Mouse (Mus musculus) E14TG2a.4 (cell line): ENCODE measurements at regions not wholly inside any gene's neighbourhood (a gene's known extent, or its start where the extent isn't known, plus 50 kb on each side); places are given as distances from the start of the nearest gene placed in this dataset.

Experiments
- H3K27me3 ChIP-seq: 2 replicates; pipeline ENCODE4 v1.6.1; 2014; ENCODE audit warnings: low read length, control low read depth; ENCODE audit not compliant: insufficient read depth
- H3K36me3 ChIP-seq: 2 replicates; pipeline ENCODE4 v1.6.1; 2014; ENCODE audit warnings: low read length, control low read depth; ENCODE audit not compliant: insufficient read depth
- H3K4me1 ChIP-seq: replicated peaks from 2 replicates; pipeline ENCODE4 v1.6.1; 2014; ENCODE audit warnings: low read depth, low read length, control low read depth
- H3K4me3 ChIP-seq: replicated peaks from 2 replicates; pipeline ENCODE4 v1.5.1; 2014; ENCODE audit warnings: mild to moderate bottlenecking, low read length
- H3K9me3 ChIP-seq: 2 replicates; pipeline ENCODE4 v1.6.1; 2014; ENCODE audit warnings: low read length, control low read depth
- CTCF ChIP-seq: conservative IDR thresholded peaks from 2 replicates; pipeline ENCODE4 v1.5.1; 2014; ENCODE audit warnings: low read length
- NANOG ChIP-seq: IDR thresholded peaks from 2 replicates; pipeline ENCODE4 v1.6.1; 2014; ENCODE audit warnings: borderline replicate concordance, low read length, mixed read lengths
- POU5F1 ChIP-seq: IDR thresholded peaks from 2 replicates; pipeline ENCODE4 v1.6.1; 2014; ENCODE audit warnings: low read length, borderline replicate concordance

GRCm38 (mm10) chr2:174018002-174018401, 58.1 kb upstream of the Stx16 start:
- H3K9me3 ChIP-seq: no peaks in the 10 kb centered on the region
- H3K4me1 ChIP-seq: peaks cover 23% of the 10 kb centered on the region
- no peaks in the 10 kb centered on the region for H3K36me3 ChIP-seq
- peaks cover 31% of the 10 kb centered on the region for H3K27me3 ChIP-seq
- H3K4me3 ChIP-seq: no peak overlapping the region
- TF ChIP-seq NANOG (no peak), CTCF (no peak), POU5F1 (no peak)

- Histone ChIP-seq H3K27me3 (peaks cover 31% of the 10 kb centered on the region), H3K4me3 (no peak overlapping the region), H3K4me1 (peaks cover 23% of the 10 kb centered on the region), H3K36me3 (no peaks in the 10 kb centered on the region), H3K9me3 (no peaks in the 10 kb centered on the region)
- TF ChIP-seq NANOG (no peak), CTCF (no peak), POU5F1 (no peak)
Measured at GRCm38 (mm10) chr2:174018986-174019385, 57.1 kb upstream of the Stx16 start.

DNA sequence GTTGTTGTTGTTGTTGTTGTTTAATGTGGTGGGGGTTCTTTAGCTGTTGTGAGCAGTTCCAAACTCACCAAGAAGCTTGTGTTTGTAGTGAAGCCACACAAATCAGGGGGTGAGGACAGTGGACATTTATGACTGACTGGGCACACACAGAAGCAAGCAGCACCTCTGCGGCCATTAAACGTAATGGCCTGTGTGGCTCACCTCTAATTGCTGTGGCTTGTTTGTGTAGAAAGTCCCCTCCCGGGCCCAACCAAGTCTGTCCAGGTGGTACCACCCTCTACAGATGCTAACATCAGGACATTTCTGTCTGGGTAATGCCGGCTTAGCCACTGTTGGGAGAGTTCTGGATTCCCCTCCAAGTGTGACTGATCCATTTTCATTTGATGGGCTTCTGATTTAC, 56.1 kb upstream of the Stx16 start:
- H3K36me3 ChIP-seq: no peaks in the 10 kb centered on the region
- no peak overlapping the region for H3K4me3 ChIP-seq
- TF ChIP-seq POU5F1 (no peak), CTCF (no peak), NANOG (no peak)
- peaks cover 20% of the 10 kb centered on the region for H3K4me1 ChIP-seq
- H3K27me3 ChIP-seq: peaks cover 23% of the 10 kb centered on the region
- H3K9me3 ChIP-seq: no peaks in the 10 kb centered on the region

- TF ChIP-seq NANOG (no peak), POU5F1 (no peak), CTCF (no peak)
- H3K36me3 ChIP-seq: no peaks in the 10 kb centered on the region
- no peak overlapping the region for H3K4me3 ChIP-seq
- H3K9me3 ChIP-seq: no peaks in the 10 kb centered on the region
- peaks cover 20% of the 10 kb centered on the region for H3K27me3 ChIP-seq
- peaks cover 16% of the 10 kb centered on the region for H3K4me1 ChIP-seq
Measured at GRCm38 (mm10) chr2:174020447-174020846, 55.7 kb upstream of the Stx16 start.

DNA sequence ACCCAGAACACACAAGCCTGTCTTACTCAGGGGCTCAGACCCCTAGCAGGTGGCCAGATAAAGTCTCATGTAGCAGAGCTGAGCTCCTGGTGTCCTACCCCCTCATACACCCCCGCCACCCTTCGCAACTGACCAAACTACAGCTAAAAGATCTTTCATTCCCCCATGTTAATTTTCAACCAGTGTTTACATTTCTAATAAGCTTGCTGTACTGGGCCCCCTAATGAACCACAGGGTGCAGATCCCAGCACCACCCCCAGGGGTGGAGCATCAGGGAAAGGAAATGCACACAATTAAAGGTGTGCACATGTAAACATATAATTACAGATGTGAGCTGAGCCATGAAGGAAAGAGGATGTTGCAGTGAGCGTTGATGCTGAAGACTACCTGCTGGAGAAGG, 54.6 kb upstream of the Stx16 start:
- H3K9me3 ChIP-seq: no peaks in the 10 kb centered on the region
- TF ChIP-seq CTCF (no peak), NANOG (no peak), POU5F1 (no peak)
- no peaks in the 10 kb centered on the region for H3K36me3 ChIP-seq
- no peak overlapping the region for H3K4me3 ChIP-seq
- peaks cover 14% of the 10 kb centered on the region for H3K27me3 ChIP-seq
- peaks cover 7% of the 10 kb centered on the region for H3K4me1 ChIP-seq

DNA sequence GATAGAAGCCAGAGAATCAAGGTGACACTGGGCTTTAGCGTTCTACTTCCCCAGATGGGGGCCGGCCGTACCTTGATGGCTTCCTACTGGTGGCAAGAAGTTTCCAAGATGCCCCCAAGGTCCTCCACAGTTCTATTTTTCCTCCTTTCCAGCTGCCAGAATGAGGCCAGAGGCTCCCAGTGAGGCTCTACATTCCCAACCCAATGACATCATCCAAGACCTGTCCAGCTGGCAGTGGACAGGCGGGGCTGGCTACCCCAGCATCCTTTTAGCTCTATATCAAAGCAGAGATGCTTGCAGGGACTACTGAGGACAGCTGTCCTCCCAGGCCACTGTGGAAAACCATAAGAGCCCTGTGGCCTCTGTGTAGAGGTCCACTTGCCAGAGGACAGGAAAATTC, 53.8 kb upstream of the Stx16 start:
- peaks cover 9% of the 10 kb centered on the region; the same call in 1 of the 2 replicates for H3K27me3 ChIP-seq
- no peaks in the 10 kb centered on the region for H3K36me3 ChIP-seq
- no peak for TF ChIP-seq POU5F1
- TF ChIP-seq NANOG: no peak
- TF ChIP-seq CTCF: no peak
- H3K4me1 ChIP-seq: peaks cover 7% of the 10 kb centered on the region
- no peaks in the 10 kb centered on the region for H3K9me3 ChIP-seq
- H3K4me3 ChIP-seq: no peak overlapping the region

GRCm38 (mm10) chr2:174025181-174025870, 50.8 kb upstream of the Stx16 start:
- Histone ChIP-seq H3K4me1 (no peaks in the 10 kb centered on the region), H3K9me3 (0 out of 2 replicates have a peak, but pooled peaks cover 4% of the 10 kb centered on the region), H3K36me3 (no peaks in the 10 kb centered on the region), H3K4me3 (no peak overlapping the region), H3K27me3 (peaks cover 9% of the 10 kb centered on the region; the same call in 1 of the 2 replicates)
- TF ChIP-seq POU5F1 (no peak), NANOG (no peak), CTCF (no peak)
